Mouse (Mus musculus): ENCODE results near the gene Sntg2. TPM values are rescaled to one million over a fixed set of nuclear protein-coding genes. Genes with fewer than 3 reads are reported as not detected.

Sntg2 gene
- total RNA-seq, 2 experiments from 2014 or later = 2.8 to 3.8 TPM

DNA sequence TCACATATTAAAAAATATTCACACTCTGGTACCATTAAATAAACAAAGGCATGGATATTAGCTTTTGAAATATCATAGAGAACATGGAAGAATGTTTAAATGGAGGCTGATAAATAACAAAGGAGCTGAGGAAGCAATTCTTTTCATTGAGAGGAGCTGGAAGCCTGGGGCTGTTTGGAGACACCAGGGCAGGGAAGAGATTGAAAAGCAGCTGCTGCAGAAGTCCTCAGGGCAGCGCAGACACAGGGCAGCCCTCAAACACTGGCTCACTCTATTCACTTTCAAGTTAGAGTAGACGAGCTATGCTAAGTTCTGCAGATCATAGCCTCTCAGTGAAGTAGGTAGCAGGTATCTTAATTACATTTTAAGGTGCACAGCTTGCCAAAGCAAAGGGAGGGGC is 164.6 kb downstream of the Sntg2 start:
- no peak for DNase-seq (ENCODE audit: low spot score in 2 of 2)

- DNase-seq (ENCODE audit: low spot score in 2 of 2) = no peak
Measured at GRCm38 (mm10) chr12:30208087-30208486, 165.1 kb downstream of the Sntg2 start.

DNA sequence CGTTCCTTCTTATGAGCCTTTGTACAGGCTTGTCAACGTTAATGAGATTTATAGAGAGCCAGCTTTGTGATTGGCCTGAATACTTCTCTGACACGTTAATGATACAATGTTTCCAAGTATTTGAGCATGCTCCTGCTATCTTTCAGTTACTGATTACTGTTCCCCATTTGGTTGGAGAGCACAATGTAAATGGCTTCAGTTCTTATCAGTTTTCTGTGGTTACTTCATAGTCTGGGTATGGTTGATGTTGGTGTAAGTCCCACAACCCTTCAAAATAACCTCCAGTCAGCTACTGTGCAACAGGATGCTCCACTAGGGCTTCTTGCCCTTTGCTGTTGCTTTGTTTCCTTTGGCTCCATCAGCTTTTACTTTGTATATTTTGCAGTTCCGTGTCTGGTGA is 168.7 kb downstream of the Sntg2 start:
- no peak for DNase-seq (ENCODE audit: low spot score in 2 of 2)

GRCm38 (mm10) chr12:30202763-30203162 is 170.4 kb downstream of the Sntg2 start:
- DNase-seq (ENCODE audit: low spot score in 2 of 2) = no peak

DNA sequence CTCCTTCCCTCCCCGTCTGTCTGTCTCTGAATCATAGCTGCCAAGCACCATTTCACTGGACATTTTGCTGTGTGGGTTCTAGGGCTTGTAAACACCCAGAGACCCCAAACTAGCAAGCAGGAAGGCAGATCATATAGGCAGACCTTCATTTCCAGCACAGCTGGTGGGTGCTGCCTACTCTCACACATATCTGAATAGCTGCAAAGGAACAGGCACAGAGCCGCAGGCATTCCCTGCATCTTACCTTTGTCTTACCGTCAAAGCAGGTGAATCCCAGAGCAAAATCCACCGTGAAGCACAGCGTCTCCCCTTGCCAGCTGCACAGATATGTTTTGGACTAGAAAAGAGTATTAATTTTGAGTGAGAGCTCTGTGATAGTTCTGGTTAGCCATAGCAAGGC is 172.1 kb downstream of the Sntg2 start:
- DNase-seq (ENCODE audit: low spot score in 2 of 2) = no peak

DNA sequence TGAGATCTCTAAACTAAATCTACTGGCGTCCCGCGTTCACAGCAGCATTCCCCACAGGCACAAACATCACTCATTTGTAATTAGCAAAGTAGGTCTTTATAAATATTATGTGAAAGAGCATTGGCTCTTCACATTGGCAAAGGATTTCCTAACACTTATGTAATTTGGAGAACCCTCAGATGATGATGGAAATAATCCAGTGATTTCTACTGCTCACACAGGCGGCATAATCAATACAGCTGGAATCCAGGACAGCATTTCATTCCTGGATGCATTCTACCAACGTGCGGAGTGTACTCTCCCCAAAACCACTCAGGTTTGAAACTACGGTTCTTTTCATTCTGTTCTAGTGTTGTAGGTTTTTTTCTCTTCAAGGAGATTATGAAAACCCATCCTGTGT is 172.6 kb downstream of the Sntg2 start:
- DNase-seq (ENCODE audit: low spot score in 2 of 2) = no peak

GRCm38 (mm10) chr12:30199735-30200134 is 173.4 kb downstream of the Sntg2 start:
- DNase-seq (ENCODE audit: low spot score in 2 of 2) = no peak

- no peak for DNase-seq (ENCODE audit: low spot score in 2 of 2)
Measured at GRCm38 (mm10) chr12:30198250-30198649, 174.9 kb downstream of the Sntg2 start.

- no peak for DNase-seq (ENCODE audit: low spot score in 2 of 2)
Measured at GRCm38 (mm10) chr12:30181721-30182120, 191.5 kb downstream of the Sntg2 start.

DNA sequence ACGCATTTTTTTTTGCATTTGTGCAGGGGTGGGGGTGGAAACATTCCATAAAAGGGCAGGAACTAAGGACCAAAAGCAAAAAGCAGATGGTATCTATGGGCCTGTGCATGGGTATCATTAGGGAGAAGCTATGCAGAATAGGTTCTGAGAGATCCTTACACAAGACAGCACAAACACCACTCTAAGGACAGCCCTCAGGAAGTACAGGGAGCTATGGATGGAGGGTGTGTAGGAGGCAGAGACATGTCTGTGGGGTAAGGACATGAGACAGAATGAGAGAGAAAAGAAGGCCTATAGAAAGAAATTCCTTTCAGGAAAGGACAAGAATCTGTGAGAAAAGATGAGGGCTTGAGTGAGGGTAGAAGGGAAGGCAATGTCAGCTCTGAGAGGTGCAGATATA is 193.6 kb downstream of the Sntg2 start:
- DNase-seq (ENCODE audit: low spot score in 2 of 2) = no peak

DNA sequence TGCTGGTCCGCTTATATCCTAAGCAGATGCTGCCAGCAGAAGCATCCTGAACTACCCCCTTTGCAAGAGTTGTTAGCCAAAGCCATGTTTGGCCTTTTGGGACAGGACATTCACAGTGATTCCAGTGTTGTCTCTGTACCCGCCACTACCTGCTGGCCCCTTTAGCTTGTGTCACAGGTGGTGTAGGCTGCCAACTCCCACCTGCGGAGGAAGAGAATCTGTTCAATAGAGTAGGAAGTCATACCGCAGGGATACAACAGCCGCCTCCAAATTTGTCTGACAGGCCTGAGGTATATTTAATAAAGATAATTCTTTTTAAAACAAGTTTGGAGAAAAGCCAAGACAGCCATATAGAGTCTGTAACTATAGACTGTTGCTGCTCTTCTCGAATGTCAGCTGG is 195.2 kb downstream of the Sntg2 start:
- DNase-seq (ENCODE audit: low spot score in 2 of 2) = no peak

DNA sequence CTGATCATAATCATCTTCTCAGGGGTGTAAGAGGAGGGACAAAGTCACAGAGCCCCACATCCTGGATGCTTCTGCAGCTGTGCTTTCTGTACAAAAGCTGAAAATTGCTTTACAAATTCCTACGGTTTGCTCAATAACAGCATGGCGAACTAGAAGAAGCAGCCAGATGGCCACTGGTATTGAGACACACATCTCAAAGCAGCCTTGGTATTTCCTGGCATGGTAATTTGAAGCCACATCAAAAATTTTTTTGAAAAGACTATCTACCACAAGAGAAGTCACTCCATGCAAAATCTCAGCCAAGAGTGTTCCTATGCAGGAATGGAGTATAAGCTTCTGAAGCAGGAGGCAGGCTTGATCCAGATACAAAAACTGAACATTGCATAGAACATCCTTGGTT is 195.6 kb downstream of the Sntg2 start:
- DNase-seq (ENCODE audit: low spot score in 2 of 2) = no peak

- DNase-seq (ENCODE audit: low spot score in 2 of 2) = no peak
Measured at GRCm38 (mm10) chr12:30168491-30168890, 204.7 kb downstream of the Sntg2 start.

DNA sequence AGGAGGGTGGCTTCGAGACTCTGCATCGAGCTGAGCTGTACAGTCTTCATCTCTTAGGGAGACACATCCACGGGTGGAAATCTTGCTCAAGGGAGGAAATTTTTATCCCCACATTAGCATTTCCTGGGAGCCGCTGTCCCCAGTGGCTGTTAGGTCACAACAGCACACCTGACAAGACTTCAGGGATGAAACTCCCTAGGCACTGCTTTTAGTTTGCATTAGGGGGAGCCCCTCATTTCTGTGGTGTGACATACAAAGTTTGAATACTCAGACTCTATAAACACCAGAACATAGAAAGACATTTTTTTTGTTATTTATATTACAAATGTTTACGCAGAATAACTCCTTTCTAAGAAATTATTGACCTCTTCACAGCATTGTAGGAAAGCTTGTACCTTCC is 208.6 kb downstream of the Sntg2 start:
- DNase-seq (ENCODE audit: low spot score in 2 of 2) = no peak

DNA sequence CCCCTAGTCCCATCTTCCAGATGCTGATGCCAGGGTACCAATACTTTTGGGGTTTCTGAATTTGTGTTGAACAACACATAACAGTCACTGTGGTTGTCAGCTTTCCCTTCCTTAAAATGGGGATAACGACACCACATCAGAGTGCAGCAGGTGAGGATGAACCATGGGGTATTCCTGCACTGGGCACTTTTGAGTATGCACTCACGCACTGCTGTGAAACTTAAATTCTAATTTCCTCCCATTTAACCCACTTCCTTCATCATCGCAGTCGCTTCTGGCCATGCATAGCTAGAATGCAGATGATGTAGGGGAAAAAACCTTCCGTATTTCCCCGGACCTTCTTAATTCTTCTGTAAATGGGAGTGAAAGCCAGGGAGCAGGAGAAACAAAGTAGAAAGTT is 209.2 kb downstream of the Sntg2 start:
- DNase-seq (ENCODE audit: low spot score in 2 of 2) = no peak

GRCm38 (mm10) chr12:30161731-30162406 is 211.3 kb downstream of the Sntg2 start:
- no peak for DNase-seq (ENCODE audit: low spot score in 2 of 2)

DNA sequence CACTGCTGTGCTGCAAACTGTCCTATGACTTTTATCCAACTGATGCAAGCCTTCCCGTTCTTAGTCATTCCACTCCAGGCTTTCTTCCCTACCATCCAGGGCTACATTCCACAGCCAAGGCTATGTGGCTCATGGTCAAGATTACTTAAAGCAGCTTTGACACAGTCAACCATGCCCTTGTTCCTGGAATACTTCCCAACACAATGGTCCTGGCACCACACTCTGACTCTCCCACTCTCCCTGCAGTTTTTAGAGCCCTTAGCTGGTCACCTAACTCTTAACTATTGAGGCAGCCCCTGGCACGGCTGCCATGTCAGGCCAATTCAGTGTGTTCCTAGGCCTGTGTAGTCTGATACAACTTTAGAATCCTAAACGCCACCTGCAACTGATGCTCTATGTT is 212.7 kb downstream of the Sntg2 start:
- DNase-seq (ENCODE audit: low spot score in 2 of 2) = peak in 1 of 2 experiments; percentile 14

- DNase-seq (ENCODE audit: low spot score in 2 of 2) = no peak
Measured at GRCm38 (mm10) chr12:30159788-30160187, 213.4 kb downstream of the Sntg2 start.

GRCm38 (mm10) chr12:30154079-30154673 is 219.0 kb downstream of the Sntg2 start:
- DNase-seq (ENCODE audit: low spot score in 2 of 2) = no peak

DNA sequence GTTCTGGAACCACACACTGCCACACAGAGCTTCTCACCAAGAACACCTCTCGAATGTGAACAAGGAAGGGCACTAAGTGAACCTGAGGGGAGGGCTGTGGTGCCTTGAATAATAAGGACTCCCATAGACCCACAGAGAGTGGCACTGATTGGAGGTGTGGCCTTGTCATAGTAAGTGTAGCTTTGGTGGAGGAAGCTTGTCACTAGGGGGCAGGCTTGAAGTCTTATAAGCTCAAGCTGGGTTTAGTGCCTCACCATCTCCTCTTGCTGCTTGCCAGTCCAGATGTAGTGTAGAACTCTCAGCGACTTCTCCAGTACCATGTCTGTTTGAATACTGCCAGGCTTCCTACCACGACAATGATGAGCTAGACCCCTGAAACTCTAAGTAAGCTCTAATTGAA is 231.1 kb downstream of the Sntg2 start:
- DNase-seq (ENCODE audit: low spot score in 2 of 2) = peak in 1 of 2 experiments; percentile 16

GRCm38 (mm10) chr12:30132524-30132923 is 240.7 kb downstream of the Sntg2 start, which contains the start of gene Tpo:
Gene Tpo (minus strand): TSS chr12:30132624.
- DNase-seq (ENCODE audit: low spot score in 2 of 2) = no peak

DNA sequence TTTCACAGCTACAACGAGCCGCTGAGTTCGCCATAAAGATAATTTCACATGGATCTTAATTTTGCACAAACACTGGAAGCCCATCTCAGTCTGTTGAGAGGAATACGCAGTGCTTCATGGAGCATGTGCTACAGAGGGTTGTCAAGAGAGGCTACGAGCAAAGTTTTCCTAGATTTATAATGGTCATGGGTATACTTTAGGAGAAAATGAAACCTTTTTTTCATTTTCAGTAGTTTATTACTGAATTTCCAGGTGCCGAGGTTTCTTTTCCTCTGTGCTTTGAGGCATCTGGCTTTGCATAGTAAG is 243.8 kb downstream of the Sntg2 start:
- DNase-seq (ENCODE audit: low spot score in 2 of 2) = no peak

Measured in adrenal gland, postnatal 4 days (tissue).